Mouse (Mus musculus): Measurements from ENCODE around the gene Il6ra. TPM values are rescaled to one million over a fixed set of nuclear protein-coding genes. Genes with fewer than 3 reads are reported as not detected.

Il6ra gene
- polyA plus RNA-seq, 1 experiment from 2014 or later = 1.2 TPM

- H3K27me3 ChIP-seq (replicated peaks) = 0 out of 2 replicates have a peak, but pooled peaks cover 3% of the 10 kb centered on the region
- WGBS = 76% methylated on average over 8 of the region's 8 CpGs
- no peak overlapping the region for H3K4me3 ChIP-seq
- no peaks in the 10 kb centered on the region for H3K9me3 ChIP-seq
- H3K27ac ChIP-seq = no peak overlapping the region
- no peak overlapping the region for H3K4me2 ChIP-seq
- no peak overlapping the region for H3K9ac ChIP-seq
- peaks cover 6% of the 10 kb centered on the region; the same call in 1 of the 2 replicates for H3K4me1 ChIP-seq
- peak; percentile 37; the same call in 1 of the 2 replicates for ATAC-seq (replicated peaks)
- H3K36me3 ChIP-seq (replicated peaks) = no peaks in the 10 kb centered on the region
Observed at GRCm38 (mm10) chr3:89858888-89859287, 54.1 kb downstream of the Il6ra start.

- WGBS = 13% methylated on average over 4 of the region's 4 CpGs
- no peak for ATAC-seq (replicated peaks)
- no peak overlapping the region for H3K4me2 ChIP-seq
Observed at GRCm38 (mm10) chr3:89858123-89858522, 54.9 kb downstream of the Il6ra start.

GRCm38 (mm10) chr3:89857353-89857752, 55.6 kb downstream of the Il6ra start:
- H3K9ac ChIP-seq = no peak overlapping the region
- H3K4me3 ChIP-seq = no peak overlapping the region
- no peak for ATAC-seq (replicated peaks)
- H3K4me2 ChIP-seq = no peak overlapping the region
- peaks cover 6% of the 10 kb centered on the region; the same call in 1 of the 2 replicates for H3K4me1 ChIP-seq
- no peaks in the 10 kb centered on the region for H3K36me3 ChIP-seq (replicated peaks)
- 83% methylated on average over 3 of the region's 3 CpGs for WGBS
- no peak overlapping the region for H3K27ac ChIP-seq
- H3K9me3 ChIP-seq = no peaks in the 10 kb centered on the region
- H3K27me3 ChIP-seq (replicated peaks) = 0 out of 2 replicates have a peak, but pooled peaks cover 3% of the 10 kb centered on the region

More at GRCm38 (mm10) chr3:89858123-89858522, 54.9 kb downstream of the Il6ra start:
- Histone ChIP-seq H3K9me3 (no peaks in the 10 kb centered on the region), H3K27ac (no peak overlapping the region), H3K4me1 (peaks cover 6% of the 10 kb centered on the region; the same call in 1 of the 2 replicates), H3K9ac (no peak overlapping the region), H3K4me3 (no peak overlapping the region), H3K27me3 (replicated peaks) (0 out of 2 replicates have a peak, but pooled peaks cover 3% of the 10 kb centered on the region), H3K36me3 (replicated peaks) (no peaks in the 10 kb centered on the region)

GRCm38 (mm10) chr3:89853752-89854151, 59.2 kb downstream of the Il6ra start:
- no peak for ATAC-seq (replicated peaks)
- Histone ChIP-seq H3K4me3 (no peak overlapping the region), H3K36me3 (replicated peaks) (no peaks in the 10 kb centered on the region), H3K9ac (no peak overlapping the region), H3K9me3 (no peaks in the 10 kb centered on the region), H3K27ac (no peak overlapping the region), H3K27me3 (replicated peaks) (no peaks in the 10 kb centered on the region), H3K4me2 (no peak overlapping the region), H3K4me1 (no peaks in the 10 kb centered on the region)
- WGBS = 74% methylated on average over 5 of the region's 5 CpGs

GRCm38 (mm10) chr3:89848083-89848482, 64.9 kb downstream of the Il6ra start:
- no peaks in the 10 kb centered on the region for H3K4me1 ChIP-seq
- H3K4me2 ChIP-seq = no peak overlapping the region
- H3K27ac ChIP-seq = no peak overlapping the region
- no peaks in the 10 kb centered on the region for H3K36me3 ChIP-seq (replicated peaks)
- H3K9me3 ChIP-seq = no peaks in the 10 kb centered on the region
- H3K4me3 ChIP-seq = no peak overlapping the region
- no peak for ATAC-seq (replicated peaks)
- no peaks in the 10 kb centered on the region for H3K27me3 ChIP-seq (replicated peaks)
- H3K9ac ChIP-seq = no peak overlapping the region
- WGBS = 88% methylated on average over 6 of the region's 6 CpGs

- H3K27ac ChIP-seq = no peak overlapping the region
- WGBS = 94% methylated on average over 6 of the region's 6 CpGs
- H3K27me3 ChIP-seq (replicated peaks) = no peaks in the 10 kb centered on the region
- no peak overlapping the region for H3K4me3 ChIP-seq
- H3K9ac ChIP-seq = no peak overlapping the region
- H3K9me3 ChIP-seq = no peaks in the 10 kb centered on the region
- no peaks in the 10 kb centered on the region for H3K36me3 ChIP-seq (replicated peaks)
- no peak for ATAC-seq (replicated peaks)
- H3K4me2 ChIP-seq = no peak overlapping the region
- no peaks in the 10 kb centered on the region for H3K4me1 ChIP-seq
Observed at GRCm38 (mm10) chr3:89847596-89847995, 65.4 kb downstream of the Il6ra start.

- no peak overlapping the region for H3K4me3 ChIP-seq
- ATAC-seq (replicated peaks) = no peak
- H3K36me3 ChIP-seq (replicated peaks) = no peaks in the 10 kb centered on the region
- 84% methylated on average over 3 of the region's 3 CpGs for WGBS
- no peaks in the 10 kb centered on the region for H3K9me3 ChIP-seq
- no peak overlapping the region for H3K27ac ChIP-seq
- H3K4me2 ChIP-seq = no peak overlapping the region
- no peak overlapping the region for H3K9ac ChIP-seq
- no peaks in the 10 kb centered on the region for H3K27me3 ChIP-seq (replicated peaks)
- no peaks in the 10 kb centered on the region for H3K4me1 ChIP-seq
Observed at GRCm38 (mm10) chr3:89847126-89847525, 65.9 kb downstream of the Il6ra start.

- no peak overlapping the region for H3K27ac ChIP-seq
- WGBS = 85% methylated on average over 9 of the region's 9 CpGs
- no peaks in the 10 kb centered on the region for H3K36me3 ChIP-seq (replicated peaks)
- no peak overlapping the region for H3K4me2 ChIP-seq
- ATAC-seq (replicated peaks) = no peak
- H3K4me3 ChIP-seq = no peak overlapping the region
- H3K4me1 ChIP-seq = no peaks in the 10 kb centered on the region
- H3K9ac ChIP-seq = no peak overlapping the region
- no peaks in the 10 kb centered on the region for H3K9me3 ChIP-seq
- H3K27me3 ChIP-seq (replicated peaks) = no peaks in the 10 kb centered on the region
Observed at GRCm38 (mm10) chr3:89845814-89846213, 67.2 kb downstream of the Il6ra start.

- Histone ChIP-seq H3K27ac (no peak overlapping the region), H3K9me3 (no peaks in the 10 kb centered on the region), H3K36me3 (replicated peaks) (no peaks in the 10 kb centered on the region), H3K27me3 (replicated peaks) (no peaks in the 10 kb centered on the region), H3K4me2 (no peak overlapping the region), H3K9ac (no peak overlapping the region), H3K4me3 (no peak overlapping the region), H3K4me1 (no peaks in the 10 kb centered on the region)
- 71% methylated on average over 9 of the region's 9 CpGs for WGBS
- no peak for ATAC-seq (replicated peaks)
Observed at GRCm38 (mm10) chr3:89843148-89843547, 69.8 kb downstream of the Il6ra start.

GRCm38 (mm10) chr3:89842258-89842657, 70.7 kb downstream of the Il6ra start:
- Histone ChIP-seq H3K4me2 (no peak overlapping the region), H3K9ac (no peak overlapping the region), H3K4me3 (no peak overlapping the region), H3K27ac (no peak overlapping the region), H3K9me3 (no peaks in the 10 kb centered on the region), H3K27me3 (replicated peaks) (no peaks in the 10 kb centered on the region), H3K36me3 (replicated peaks) (no peaks in the 10 kb centered on the region), H3K4me1 (no peaks in the 10 kb centered on the region)
- no peak for ATAC-seq (replicated peaks)
- WGBS = 79% methylated on average over 4 of the region's 4 CpGs

GRCm38 (mm10) chr3:89835362-89835761, 77.6 kb downstream of the Il6ra start:
- H3K36me3 ChIP-seq (replicated peaks) = no peaks in the 10 kb centered on the region
- no peak overlapping the region for H3K4me3 ChIP-seq
- 54% methylated on average over 8 of the region's 8 CpGs for WGBS
- no peak overlapping the region for H3K9ac ChIP-seq
- peaks cover 39% of the 10 kb centered on the region for H3K27me3 ChIP-seq (replicated peaks)
- no peak overlapping the region for H3K27ac ChIP-seq
- peaks cover 11% of the 10 kb centered on the region for H3K4me1 ChIP-seq
- H3K4me2 ChIP-seq = no peak overlapping the region
- no peaks in the 10 kb centered on the region for H3K9me3 ChIP-seq
- no peak for ATAC-seq (replicated peaks)

GRCm38 (mm10) chr3:89830815-89831591, 82.0 kb downstream of the Il6ra start, which contains the start of gene She:
Gene She (plus strand): TSS chr3:89831370.
- Histone ChIP-seq H3K4me2 (peak within 1 kb of the TSS; percentile 52), H3K27me3 (replicated peaks) (peaks cover 62% of the 10 kb centered on the region), H3K36me3 (replicated peaks) (no peaks in the 10 kb centered on the region), H3K4me1 (peaks cover 11% of the 10 kb centered on the region), H3K27ac (no peak within 1 kb of the TSS), H3K4me3 (peak within 1 kb of the TSS; percentile 36), H3K9ac (no peak within 1 kb of the TSS), H3K9me3 (no peaks in the 10 kb centered on the region)
- 2% methylated on average over 88 of the region's 96 CpGs for whole genome bisulfite sequencing
- no peak for ATAC-seq (replicated peaks)

- Histone ChIP-seq H3K9ac (no peak overlapping the region), H3K27me3 (replicated peaks) (peaks cover 33% of the 10 kb centered on the region), H3K9me3 (no peaks in the 10 kb centered on the region), H3K27ac (no peak overlapping the region), H3K4me1 (peaks cover 6% of the 10 kb centered on the region), H3K36me3 (replicated peaks) (no peaks in the 10 kb centered on the region), H3K4me3 (no peak overlapping the region), H3K4me2 (no peak overlapping the region)
- no peak for ATAC-seq (replicated peaks)
- 64% methylated on average over 3 of the region's 3 CpGs for WGBS
Observed at GRCm38 (mm10) chr3:89826295-89826694, 86.7 kb downstream of the Il6ra start.

Data from midbrain, embryonic 15.5 days (tissue).